Mouse (Mus musculus): ENCODE measurements at regions not wholly inside any gene's neighbourhood (a gene's known extent, or its start where the extent isn't known, plus 50 kb on each side); places are given as distances from the start of the nearest gene placed in this dataset.
"Not testable (repeated sequence)": the region's sequence is repeated elsewhere in the genome, so short reads cannot be mapped to it uniquely, and the experiment has no call there.

- not testable (repeated sequence) for TF ChIP-seq POLR2A (IDR thresholded peaks at IDR 0.05; ENCODE audit: low read depth, low read length); CTCF (conservative IDR thresholded peaks at IDR 0.05; ENCODE audit: insufficient read depth, insufficient read length, low read depth, low read length)
Observed at GRCm38 (mm10) chr12:114037011-114037410, 493.3 kb downstream of the Adam6a start.

Data from kidney, adult 2 months (tissue).